Mouse (Mus musculus) midbrain, postnatal 0 days (tissue): ENCODE data around the gene Krt25. TPM values are rescaled to one million over a fixed set of nuclear protein-coding genes. Genes with fewer than 3 reads are reported as not detected.

Experiments used
- ATAC-seq: fragments of 200-750 bp; cut with Nextera tagmentation; 2 replicates; pipeline ENCODE4 v1.8.0; 2017; ENCODE audit warnings: moderate number of reproducible peaks, mild to moderate bottlenecking, moderate TSS enrichment, moderate library complexity; ENCODE audit not compliant: low FRiP score
- DNase-seq: peaks from one replicate; pipeline ENCODE4 v3.0.0-alpha.2; 2015; ENCODE audit warnings: low spot score
- H3K27ac ChIP-seq: fragments of 300-500 bp; sonication (generic); 2 replicates; pipeline ENCODE4 v1.5.1; 2014; ENCODE audit warnings: low read depth, mild to moderate bottlenecking, low read length, mixed read lengths
- H3K27me3 ChIP-seq: fragments of 300-500 bp; sonication (generic); 2 replicates; pipeline ENCODE4 v1.6.1; 2014; ENCODE audit warnings: low read length, control low read depth, mixed read lengths; ENCODE audit not compliant: insufficient read depth
- H3K36me3 ChIP-seq: fragments of 300-500 bp; sonication (generic); 2 replicates; pipeline ENCODE4 v1.6.1; 2014; ENCODE audit warnings: low read length, control low read depth, mixed read lengths; ENCODE audit not compliant: insufficient read depth
- H3K4me1 ChIP-seq: fragments of 300-500 bp; sonication (generic); 2 replicates; pipeline ENCODE4 v1.6.1; 2014; ENCODE audit warnings: mild to moderate bottlenecking, control low read depth, antibody characterized with exemption, low read length, mixed read lengths; ENCODE audit not compliant: insufficient read depth
- H3K4me2 ChIP-seq: fragments of 300-500 bp; sonication (generic); 2 replicates; pipeline ENCODE4 v1.6.1; 2014; ENCODE audit warnings: low read depth, mild to moderate bottlenecking, low read length, mixed read lengths; ENCODE audit not compliant: poor library complexity, severe bottlenecking
- H3K4me3 ChIP-seq: fragments of 300-500 bp; sonication (generic); 2 replicates; pipeline ENCODE4 v1.5.1; 2014; ENCODE audit warnings: low read depth, mild to moderate bottlenecking, low read length, moderate library complexity
- H3K9ac ChIP-seq: fragments of 300-500 bp; sonication (generic); replicated peaks from 2 replicates; pipeline ENCODE4 v1.6.1; 2014; ENCODE audit warnings: mild to moderate bottlenecking, low read length, moderate library complexity, mixed read lengths; ENCODE audit not compliant: poor library complexity, severe bottlenecking
- H3K9me3 ChIP-seq: fragments of 300-500 bp; sonication (generic); 2 replicates; pipeline ENCODE4 v1.6.1; 2016; ENCODE audit warnings: low read length, control low read depth
- CTCF ChIP-seq: IDR thresholded peaks from 2 replicates; pipeline ENCODE4 v1.5.1; 2016; ENCODE audit warnings: antibody characterized with exemption, mild to moderate bottlenecking
- WGBS: fragments of 180-500 bp; shearing (Covaris S2); extraction: QIAGEN DNeasy Blood & Tissue Kit; methylation state at CpG from one replicate; pipeline ENCODE4 v1.1.7; 2014; 5-methylcytosine and 5-hydroxymethylcytosine counted together
- polyA plus RNA-seq: library from polyadenylated mRNA; unstranded; fragments of >200 nt; fragmentation: Nextera tagmentation; extraction: Ambion mirVana; gene quantifications from 2 replicates; pipeline ENCODE4 v1.2.1, GENCODE M21; 2015
- total RNA-seq: library from RNA; depleted of rRNA; stranded (reverse); fragments of >200 nt; gene quantifications from 2 replicates; pipeline ENCODE4 v1.2.3, GENCODE M21; 2014; rRNA removed

Gene Krt25
- total and polyA plus RNA-seq, 2 experiments from 2014 or later: 0.11 to 0.54 TPM

GRCm38 (mm10) chr11:99275624-99276023 lies 47.1 kb downstream of the Krt25 start:
- Histone ChIP-seq H3K4me1 (no peaks in the 10 kb centered on the region), H3K27ac (no peak overlapping the region), H3K9ac (no peak overlapping the region), H3K27me3 (no peaks in the 10 kb centered on the region), H3K4me2 (no peak overlapping the region), H3K36me3 (no peaks in the 10 kb centered on the region), H3K4me3 (no peak overlapping the region), H3K9me3 (no peaks in the 10 kb centered on the region)
- TF ChIP-seq CTCF: no peak
- WGBS: 82% methylated on average over 6 of the region's 6 CpGs
- DNase-seq: no peak
- no peak for ATAC-seq

- no peak for ATAC-seq
- Histone ChIP-seq H3K36me3 (no peaks in the 10 kb centered on the region), H3K27me3 (no peaks in the 10 kb centered on the region), H3K4me2 (no peak overlapping the region), H3K9ac (no peak overlapping the region), H3K4me1 (no peaks in the 10 kb centered on the region), H3K27ac (no peak overlapping the region), H3K4me3 (no peak overlapping the region), H3K9me3 (no peaks in the 10 kb centered on the region)
- no peak for TF ChIP-seq CTCF
- WGBS: 95% methylated on average over 4 of the region's 4 CpGs
- DNase-seq: no peak
These were observed 50.0 kb downstream of the Krt25 start for GRCm38 (mm10) chr11:99272721-99273120.

GRCm38 (mm10) chr11:99269192-99269591 lies 53.6 kb downstream of the Krt25 start:
- no peaks in the 10 kb centered on the region for H3K36me3 ChIP-seq
- no peak for TF ChIP-seq CTCF
- H3K27me3 ChIP-seq: no peaks in the 10 kb centered on the region
- DNase-seq (no peak), ATAC-seq (no peak)
- no peaks in the 10 kb centered on the region for H3K4me1 ChIP-seq
- no peak overlapping the region for H3K4me2 ChIP-seq
- no peak overlapping the region for H3K27ac ChIP-seq
- H3K9me3 ChIP-seq: no peaks in the 10 kb centered on the region
- H3K4me3 ChIP-seq: no peak overlapping the region
- WGBS: 76% methylated on average over 7 of the region's 7 CpGs
- no peak overlapping the region for H3K9ac ChIP-seq

- ATAC-seq (no peak), DNase-seq (no peak)
- 23% methylated on average over 9 of the region's 9 CpGs for WGBS
These were observed 57.0 kb downstream of the Krt25 start for GRCm38 (mm10) chr11:99265796-99266195.

More at GRCm38 (mm10) chr11:99265796-99266195, 57.0 kb downstream of the Krt25 start:
- Histone ChIP-seq H3K27ac (no peak overlapping the region), H3K36me3 (no peaks in the 10 kb centered on the region), H3K4me2 (no peak overlapping the region), H3K9me3 (no peaks in the 10 kb centered on the region), H3K4me3 (no peak overlapping the region), H3K4me1 (no peaks in the 10 kb centered on the region), H3K27me3 (no peaks in the 10 kb centered on the region), H3K9ac (no peak overlapping the region)
- TF ChIP-seq CTCF: no peak

Other genes starting within 250 kb of the Krt25 start
- 0.38 TPM in 2 replicates for gene Tns4, start 233.6 kb downstream of the Krt25 start, total RNA-seq
- gene Tns4, start 233.6 kb downstream of the Krt25 start, polyA plus RNA-seq: 0.17 and 0.26 TPM in 2 replicates
- gene Ccr7, start 167.9 kb downstream of the Krt25 start, total RNA-seq: not detected in 2 replicates
- gene Ccr7, start 167.9 kb downstream of the Krt25 start, polyA plus RNA-seq: not detected in 2 replicates
- 94.9 and 116 TPM in 2 replicates for gene Smarce1, start 91.9 kb downstream of the Krt25 start, total RNA-seq
- 170 and 184 TPM in 2 replicates for gene Smarce1, start 91.9 kb downstream of the Krt25 start, polyA plus RNA-seq
- gene Krt222, start 78.9 kb downstream of the Krt25 start, total RNA-seq: 10.6 and 11.6 TPM in 2 replicates
- gene Krt222, start 78.9 kb downstream of the Krt25 start, polyA plus RNA-seq: 13.6 and 14.4 TPM in 2 replicates
- gene Krt24, start 37.7 kb downstream of the Krt25 start, total RNA-seq: not detected in 2 replicates
- gene Krt24, start 37.7 kb downstream of the Krt25 start, polyA plus RNA-seq: 0.07 and 0.21 TPM in 2 replicates
- 0.11 and 1.2 TPM in 2 replicates for gene Krt26, start 15.0 kb upstream of the Krt25 start, total RNA-seq
- 0.46 and 0.54 TPM in 2 replicates for gene Krt26, start 15.0 kb upstream of the Krt25 start, polyA plus RNA-seq
- gene Krt27, start 28.2 kb upstream of the Krt25 start, total RNA-seq: 1.0 TPM in 1 of 2 replicates, not detected in the other
- gene Krt27, start 28.2 kb upstream of the Krt25 start, polyA plus RNA-seq: 0.22 and 0.28 TPM in 2 replicates
- 0.93 TPM in 1 of 2 replicates, not detected in the other for gene Krt28, start 52.0 kb upstream of the Krt25 start, total RNA-seq
- gene Krt28, start 52.0 kb upstream of the Krt25 start, polyA plus RNA-seq: 0.33 and 0.66 TPM in 2 replicates
- gene Krt10, start 66.4 kb upstream of the Krt25 start, total RNA-seq: 6.7 and 18.3 TPM in 2 replicates
- gene Krt10, start 66.4 kb upstream of the Krt25 start, polyA plus RNA-seq: 35.7 and 39.2 TPM in 2 replicates
- gene Krt12, start 99.3 kb upstream of the Krt25 start, total RNA-seq: 2.0 TPM in 1 of 2 replicates, not detected in the other
- 0.21 and 0.31 TPM in 2 replicates for gene Krt12, start 99.3 kb upstream of the Krt25 start, polyA plus RNA-seq
- not detected in 2 replicates for gene Krt20, start 115.2 kb upstream of the Krt25 start, total RNA-seq
- gene Krt20, start 115.2 kb upstream of the Krt25 start, polyA plus RNA-seq: 0.13 and 0.36 TPM in 2 replicates
- 0.16 TPM in 1 of 2 replicates, not detected in the other for gene Krt23, start 170.2 kb upstream of the Krt25 start, total RNA-seq
- 0.32 TPM in 1 of 2 replicates, not detected in the other for gene Krt23, start 170.2 kb upstream of the Krt25 start, polyA plus RNA-seq
- not detected in 2 replicates for gene Krt39, start 198.4 kb upstream of the Krt25 start, total RNA-seq
- gene Krt39, start 198.4 kb upstream of the Krt25 start, polyA plus RNA-seq: not detected in 2 replicates
- not detected in 2 replicates for gene Krt40, start 220.2 kb upstream of the Krt25 start, total RNA-seq
- gene Krt40, start 220.2 kb upstream of the Krt25 start, polyA plus RNA-seq: not detected in 2 replicates
- gene Krtap3-3, start 227.9 kb upstream of the Krt25 start, total RNA-seq: not detected in 2 replicates
- gene Krtap3-3, start 227.9 kb upstream of the Krt25 start, polyA plus RNA-seq: not detected in 2 replicates
- not detected in 2 replicates for gene Krtap3-2, start 233.9 kb upstream of the Krt25 start, total RNA-seq
- gene Krtap3-2, start 233.9 kb upstream of the Krt25 start, polyA plus RNA-seq: not detected in 2 replicates
- gene Gm11939, start 236.5 kb upstream of the Krt25 start, total RNA-seq: not detected in 2 replicates
- gene Gm11939, start 236.5 kb upstream of the Krt25 start, polyA plus RNA-seq: not detected in 2 replicates
- not detected in 2 replicates for gene Krtap3-1, start 243.7 kb upstream of the Krt25 start, total RNA-seq
- not detected in 2 replicates for gene Krtap3-1, start 243.7 kb upstream of the Krt25 start, polyA plus RNA-seq